1 mouse cellular context compared by ENCODE assay signal in the genomic region with DNA sequence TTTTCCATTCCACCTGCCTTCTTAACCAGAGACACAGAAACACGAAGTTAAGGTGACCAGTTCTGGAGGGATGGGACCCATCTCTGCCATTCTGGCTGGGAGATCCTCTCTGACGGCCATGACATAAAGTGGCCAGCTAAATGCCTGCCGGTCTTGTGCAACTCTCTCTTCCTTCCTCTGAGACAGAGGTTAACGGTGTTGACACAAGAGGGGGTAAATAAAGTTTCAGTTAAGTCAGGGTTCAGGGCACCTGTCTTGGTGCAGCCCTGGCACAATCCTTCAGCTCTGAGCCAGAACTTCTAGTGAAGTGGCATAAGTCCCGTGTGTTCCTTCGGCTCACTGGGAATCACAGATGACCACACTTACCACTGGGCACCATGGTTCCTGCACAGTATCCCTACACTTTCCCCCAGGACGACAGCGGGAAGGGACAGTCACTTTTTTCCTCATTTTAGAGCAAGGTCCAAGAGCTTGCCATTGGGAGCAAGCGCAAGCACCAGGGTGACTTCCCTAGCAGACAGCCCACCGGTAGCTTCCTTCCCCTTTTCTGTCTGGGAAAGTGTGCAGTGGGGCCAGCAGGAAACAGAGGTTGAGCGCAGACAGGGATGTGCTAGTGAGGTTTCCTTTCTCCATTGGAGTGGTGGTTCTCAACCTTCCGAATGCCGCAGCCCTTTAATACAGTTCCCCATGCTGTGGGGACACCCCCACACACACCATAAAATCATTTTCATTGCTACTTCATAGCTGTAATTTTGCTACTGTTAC.
TF ChIP-seq lines count a peak whose summit lies in the region.

No protein-coding gene starts in this region.

TF ChIP-seq in MEL, 35 proteins besides CTCF, POLR2A, EP300 and RAD21 (continued from another document):
- TF ChIP-seq ZC3H11A (IDR thresholded peaks at IDR 0.05; ENCODE audit: low read depth, low read length) (no peak), JUND (IDR thresholded peaks at IDR 0.05; ENCODE audit: low read depth, low read length) (no peak), RCOR1 (IDR thresholded peaks at IDR 0.05; ENCODE audit: low read depth, low read length) (no peak), HCFC1 (IDR thresholded peaks at IDR 0.05; ENCODE audit: low read depth, low read length) (no peak)
